Mouse (Mus musculus) urinary bladder, postnatal 36 days (tissue): Measurements from ENCODE around the gene Rnf150.
"Not testable (repeated sequence)": the region's sequence is repeated elsewhere in the genome, so short reads cannot be mapped to it uniquely, and the experiment has no call there.

Source experiments
- DNase-seq, 2 experiments: peaks; one replicate each; pipeline ENCODE4 v3.0.0; 2022; ENCODE audit warnings: low spot score in 2 of 2, mixed read lengths in 1 of 2

The Rnf150 gene

GRCm38 (mm10) chr8:83076621-83077020 lies 213.5 kb downstream of the Rnf150 start:
- DNase-seq: no peak

- no peak for DNase-seq
Measured at GRCm38 (mm10) chr8:83077329-83077728, 214.2 kb downstream of the Rnf150 start.

GRCm38 (mm10) chr8:83078701-83079533 lies 215.8 kb downstream of the Rnf150 start:
- no peak for DNase-seq

DNA sequence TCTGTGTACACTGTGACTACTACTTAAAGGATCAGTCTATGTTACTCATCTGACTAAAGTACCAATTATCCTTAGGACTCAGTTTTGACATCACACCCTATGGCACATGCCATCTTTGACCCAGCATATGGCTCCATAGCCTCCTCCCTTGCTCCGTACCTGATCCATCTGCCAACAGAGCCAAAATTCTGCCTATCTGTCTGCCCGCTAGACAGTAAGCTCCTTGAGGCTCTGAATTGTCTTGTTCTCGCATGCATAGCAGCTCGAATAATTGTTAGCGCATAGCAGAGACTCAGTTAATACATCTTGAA lies 216.3 kb downstream of the Rnf150 start:
- DNase-seq: no peak

DNA sequence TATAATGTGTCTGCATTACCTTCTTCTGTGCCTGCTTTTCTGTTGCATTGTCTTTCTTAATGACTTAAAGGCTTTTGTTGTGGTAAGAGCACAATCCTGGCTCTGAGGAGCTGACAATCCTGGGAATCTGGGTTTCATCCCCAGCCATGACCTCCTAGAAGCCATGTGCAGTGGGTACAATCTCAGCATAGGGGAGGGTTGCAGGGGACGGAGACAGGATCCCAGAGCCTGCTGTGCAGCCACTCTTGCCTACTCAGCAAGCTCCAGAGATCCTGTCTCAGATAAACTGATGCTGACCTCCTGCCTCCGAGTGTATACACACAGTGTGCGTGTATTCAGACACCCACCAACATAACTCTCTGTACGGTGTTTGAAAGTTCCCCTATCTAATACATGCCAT lies 218.1 kb downstream of the Rnf150 start:
- no peak for DNase-seq

DNA sequence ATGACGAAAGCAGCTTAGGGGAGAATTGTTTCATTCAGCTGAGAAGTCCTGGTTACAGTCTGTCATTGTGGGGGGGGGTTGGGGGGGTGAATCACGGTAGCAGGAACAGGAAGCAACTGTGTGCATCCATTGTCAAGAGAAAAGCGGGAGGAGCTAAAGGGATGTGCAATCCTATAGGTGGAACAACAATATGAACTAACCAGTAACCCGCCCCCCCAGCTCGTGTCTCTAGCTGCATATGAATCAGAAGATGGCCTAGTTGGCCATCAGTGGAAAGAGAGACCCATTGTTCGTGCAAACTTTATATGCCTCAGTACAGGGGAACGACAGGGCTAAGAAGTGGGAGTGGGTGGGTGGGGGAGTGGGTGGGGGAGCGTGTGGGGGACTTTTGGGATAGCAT lies 218.7 kb downstream of the Rnf150 start:
- DNase-seq: not testable (repeated sequence)

DNA sequence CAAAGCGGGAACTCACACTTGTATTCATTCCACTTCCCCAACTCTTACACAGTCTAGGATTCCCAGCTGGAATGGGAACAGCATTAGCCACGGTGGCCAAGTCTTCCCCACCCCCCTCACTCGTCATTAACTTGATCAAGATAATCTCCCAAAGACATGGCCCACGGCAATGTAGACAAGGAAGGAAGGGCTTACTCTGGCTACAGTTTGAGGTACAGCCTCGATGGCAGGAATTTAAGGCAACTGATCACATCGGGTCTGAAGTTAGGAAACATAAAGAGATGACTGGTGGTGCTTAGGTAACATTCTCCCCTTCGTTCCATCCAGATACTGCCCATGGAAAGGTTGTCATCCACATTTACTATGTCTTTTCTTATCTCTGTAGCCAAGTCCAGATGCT lies 219.1 kb downstream of the Rnf150 start:
- DNase-seq: no peak

- DNase-seq: no peak
Measured at GRCm38 (mm10) chr8:83083452-83083851, 220.3 kb downstream of the Rnf150 start.

DNA sequence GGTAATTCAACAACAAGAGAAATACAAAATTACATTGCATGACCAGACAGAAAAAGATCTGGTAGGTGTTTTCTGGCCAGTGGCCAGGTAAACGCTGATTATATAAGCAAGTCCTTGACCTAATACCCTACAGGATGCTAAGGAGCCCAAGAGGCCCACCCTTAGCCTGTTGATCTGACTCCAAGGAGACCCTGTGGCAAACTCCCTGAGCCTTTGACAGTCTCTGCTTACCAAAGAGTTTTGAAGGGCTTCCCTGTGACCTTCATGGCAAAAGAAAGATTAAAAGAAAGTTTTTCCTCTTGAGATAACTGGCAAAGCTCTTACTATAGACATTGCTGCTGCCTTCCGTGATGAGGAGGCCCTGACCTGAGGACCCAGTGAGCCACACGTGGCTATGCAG lies 222.4 kb downstream of the Rnf150 start:
- DNase-seq: no peak

GRCm38 (mm10) chr8:83086625-83087024 lies 223.5 kb downstream of the Rnf150 start:
- DNase-seq: no peak

- DNase-seq: no peak
Measured at GRCm38 (mm10) chr8:83087604-83088003, 224.4 kb downstream of the Rnf150 start.

DNA sequence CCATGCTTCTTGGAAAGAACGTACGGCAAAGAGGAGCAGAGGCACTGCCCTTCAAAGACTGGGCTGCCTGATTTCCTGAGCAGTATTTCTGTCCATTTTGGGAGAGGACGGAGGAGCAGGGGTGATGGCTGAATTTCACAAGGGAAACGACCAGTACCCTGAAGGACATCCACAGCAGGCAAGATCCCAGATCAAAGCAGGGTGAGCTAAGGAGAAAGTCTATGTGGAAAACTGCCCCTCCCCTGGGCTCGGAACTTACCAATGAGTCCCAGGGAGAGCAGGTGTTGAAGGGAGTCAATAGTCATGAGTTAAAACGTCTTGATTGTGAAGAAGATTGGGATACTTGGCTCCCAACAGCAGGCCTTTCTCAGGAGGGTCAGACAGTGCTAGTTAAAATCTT lies 225.0 kb downstream of the Rnf150 start:
- DNase-seq: no peak

DNA sequence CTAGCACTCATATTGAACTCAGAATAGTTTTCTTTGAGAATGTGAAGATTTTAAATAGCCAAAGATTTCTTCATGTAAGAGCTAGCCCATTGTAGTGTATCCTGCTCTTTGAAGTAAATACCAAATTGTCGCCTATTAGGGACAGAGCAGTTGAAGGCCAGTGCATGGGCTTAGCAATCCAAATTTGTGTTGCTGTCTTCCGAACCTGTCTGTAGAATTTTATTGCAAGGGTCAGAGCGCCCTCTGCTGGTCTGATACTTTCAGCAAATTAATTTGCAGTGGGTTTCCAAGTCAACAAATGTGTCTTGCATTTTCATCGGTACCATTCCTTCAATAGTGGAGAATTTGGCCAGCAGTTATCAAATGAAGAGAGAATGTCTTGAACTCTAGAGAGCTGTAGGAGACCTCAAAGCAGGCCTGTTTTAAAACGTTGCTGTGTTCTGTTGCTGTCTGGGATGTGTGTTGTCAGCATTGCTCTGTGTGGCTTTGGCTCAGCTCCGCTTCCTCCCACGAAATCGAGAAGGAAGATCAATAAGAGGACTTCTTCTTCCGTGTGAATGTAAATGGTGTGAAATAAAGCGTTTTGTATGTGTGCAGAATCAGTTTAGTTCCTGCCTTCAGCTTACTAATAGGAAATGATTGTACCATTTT lies 226.3 kb downstream of the Rnf150 start:
- peak; percentile 78 to 82 for DNase-seq

GRCm38 (mm10) chr8:83090446-83090845 lies 227.3 kb downstream of the Rnf150 start:
- no peak for DNase-seq

- DNase-seq: no peak
Measured at GRCm38 (mm10) chr8:83100041-83100440, 236.9 kb downstream of the Rnf150 start.

GRCm38 (mm10) chr8:83102957-83103510 lies 239.9 kb downstream of the Rnf150 start:
- DNase-seq: no peak

- DNase-seq: no peak
Measured at GRCm38 (mm10) chr8:83103968-83104367, 240.8 kb downstream of the Rnf150 start.

- peak in 1 of 2 experiments; percentile 28 for DNase-seq
Measured at GRCm38 (mm10) chr8:83109756-83110155, 246.6 kb downstream of the Rnf150 start.

DNA sequence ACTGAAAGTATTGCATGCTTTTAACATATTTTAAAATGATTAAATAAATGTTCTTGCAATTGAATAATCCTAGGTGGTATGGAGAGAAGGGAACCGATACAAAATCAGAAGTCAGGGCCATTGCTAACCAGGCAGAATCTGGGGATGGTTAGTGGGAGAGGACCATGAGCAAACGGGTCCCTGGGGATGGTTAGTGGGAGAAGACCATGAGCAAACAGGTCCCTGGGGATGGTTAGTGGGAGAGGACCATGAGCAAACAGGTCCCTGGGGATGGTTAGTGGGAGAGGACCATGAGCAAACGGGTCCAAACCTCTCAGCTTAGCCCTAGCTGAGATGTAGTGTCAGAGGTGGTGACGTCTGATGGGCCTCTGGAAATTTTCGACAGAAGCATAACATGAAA lies 247.0 kb downstream of the Rnf150 start:
- no peak for DNase-seq

DNA sequence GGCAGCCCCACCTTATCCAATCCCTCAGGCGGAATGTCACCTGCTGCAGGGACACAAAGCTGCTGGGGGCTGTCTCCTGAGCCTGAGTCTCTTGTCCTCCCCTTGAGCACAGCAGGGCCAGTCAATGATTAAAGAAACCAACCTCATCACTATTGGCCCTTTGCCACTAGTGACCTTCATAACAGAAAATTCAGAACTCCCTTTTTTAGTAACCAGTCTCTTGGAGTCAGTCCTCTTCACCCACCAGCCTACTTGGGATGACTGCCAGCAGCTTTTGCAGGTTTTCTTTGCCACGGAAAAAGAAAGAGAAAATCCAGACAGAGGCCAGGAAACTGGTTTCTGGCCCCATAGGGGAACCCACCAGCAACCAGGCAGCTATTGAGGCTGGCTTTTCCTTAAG lies 271.9 kb downstream of the Rnf150 start:
- no peak for DNase-seq

GRCm38 (mm10) chr8:83140068-83140467 lies 276.9 kb downstream of the Rnf150 start:
- DNase-seq: no peak

GRCm38 (mm10) chr8:83140701-83141111 lies 277.6 kb downstream of the Rnf150 start:
- DNase-seq: no peak
